Mouse (Mus musculus): ENCODE measurements at regions not wholly inside any gene's neighbourhood (a gene's known extent, or its start where the extent isn't known, plus 50 kb on each side); places are given as distances from the start of the nearest gene placed in this dataset.

GRCm38 (mm10) chr1:119252403-119252802 lies 169.6 kb downstream of the Inhbb start:
- no peak overlapping the region for H3K9ac ChIP-seq
- no peaks in the 10 kb centered on the region for H3K9me3 ChIP-seq
- 85% methylated on average over 6 of the region's 6 CpGs for WGBS
- no peak overlapping the region for H3K4me2 ChIP-seq
- no peak overlapping the region for H3K27ac ChIP-seq
- no peak overlapping the region for H3K4me3 ChIP-seq (replicated peaks)
- H3K4me1 ChIP-seq: no peaks in the 10 kb centered on the region
- no peaks in the 10 kb centered on the region for H3K36me3 ChIP-seq
- H3K27me3 ChIP-seq (replicated peaks): no peaks in the 10 kb centered on the region
- ATAC-seq (ENCODE audit: insufficient read depth, low FRiP score, low read depth): no peak

GRCm38 (mm10) chr1:119251741-119252140 lies 170.3 kb downstream of the Inhbb start:
- Histone ChIP-seq H3K9ac (no peak overlapping the region), H3K27ac (no peak overlapping the region), H3K4me3 (replicated peaks) (no peak overlapping the region), H3K4me2 (no peak overlapping the region), H3K9me3 (no peaks in the 10 kb centered on the region), H3K27me3 (replicated peaks) (no peaks in the 10 kb centered on the region), H3K4me1 (no peaks in the 10 kb centered on the region), H3K36me3 (no peaks in the 10 kb centered on the region)
- ATAC-seq (ENCODE audit: insufficient read depth, low FRiP score, low read depth): no peak
- WGBS: 89% methylated on average over 5 of the region's 5 CpGs

GRCm38 (mm10) chr1:119248776-119249495 lies 173.1 kb downstream of the Inhbb start:
- Histone ChIP-seq H3K4me1 (no peaks in the 10 kb centered on the region), H3K36me3 (no peaks in the 10 kb centered on the region), H3K9ac (no peak overlapping the region), H3K4me2 (no peak overlapping the region), H3K4me3 (replicated peaks) (no peak overlapping the region), H3K27ac (no peak overlapping the region), H3K9me3 (no peaks in the 10 kb centered on the region), H3K27me3 (replicated peaks) (no peaks in the 10 kb centered on the region)
- ATAC-seq (ENCODE audit: insufficient read depth, low FRiP score, low read depth): no peak
- 81% methylated on average over 5 of the region's 5 CpGs for WGBS

- no peak overlapping the region for H3K4me3 ChIP-seq (replicated peaks)
- no peak overlapping the region for H3K4me2 ChIP-seq
- no peak overlapping the region for H3K9ac ChIP-seq
- H3K27ac ChIP-seq: no peak overlapping the region
- H3K36me3 ChIP-seq: no peaks in the 10 kb centered on the region
- WGBS: 59% methylated on average over 3 of the region's 3 CpGs
- ATAC-seq (ENCODE audit: insufficient read depth, low FRiP score, low read depth): no peak
- no peaks in the 10 kb centered on the region for H3K9me3 ChIP-seq
- H3K27me3 ChIP-seq (replicated peaks): no peaks in the 10 kb centered on the region
- no peaks in the 10 kb centered on the region for H3K4me1 ChIP-seq
Measured at GRCm38 (mm10) chr1:119247117-119247516, 174.9 kb downstream of the Inhbb start.

- H3K36me3 ChIP-seq: no peaks in the 10 kb centered on the region
- no peak overlapping the region for H3K9ac ChIP-seq
- WGBS: 46% methylated on average over 10 of the region's 10 CpGs
- H3K27me3 ChIP-seq (replicated peaks): no peaks in the 10 kb centered on the region
- H3K9me3 ChIP-seq: no peaks in the 10 kb centered on the region
- ATAC-seq (ENCODE audit: insufficient read depth, low FRiP score, low read depth): no peak
- H3K4me2 ChIP-seq: no peak overlapping the region
- no peak overlapping the region for H3K4me3 ChIP-seq (replicated peaks)
- H3K4me1 ChIP-seq: no peaks in the 10 kb centered on the region
- H3K27ac ChIP-seq: no peak overlapping the region
Measured at GRCm38 (mm10) chr1:119238463-119238862, 183.6 kb downstream of the Inhbb start.

- Histone ChIP-seq H3K36me3 (no peaks in the 10 kb centered on the region), H3K9ac (no peak overlapping the region), H3K9me3 (no peaks in the 10 kb centered on the region), H3K4me2 (no peak overlapping the region), H3K27ac (no peak overlapping the region), H3K27me3 (replicated peaks) (no peaks in the 10 kb centered on the region), H3K4me3 (replicated peaks) (no peak overlapping the region), H3K4me1 (no peaks in the 10 kb centered on the region)
- 30% methylated on average over 3 of the region's 3 CpGs for WGBS
- ATAC-seq (ENCODE audit: insufficient read depth, low FRiP score, low read depth): no peak
Measured at GRCm38 (mm10) chr1:119236787-119237186, 183.4 kb upstream of the Gli2 start.

- WGBS: 72% methylated on average over 9 of the region's 9 CpGs
- no peak overlapping the region for H3K4me3 ChIP-seq (replicated peaks)
- no peak overlapping the region for H3K9ac ChIP-seq
- ATAC-seq (ENCODE audit: insufficient read depth, low FRiP score, low read depth): no peak
- no peaks in the 10 kb centered on the region for H3K4me1 ChIP-seq
- H3K36me3 ChIP-seq: no peaks in the 10 kb centered on the region
- H3K27me3 ChIP-seq (replicated peaks): no peaks in the 10 kb centered on the region
- H3K9me3 ChIP-seq: no peaks in the 10 kb centered on the region
- no peak overlapping the region for H3K4me2 ChIP-seq
- no peak overlapping the region for H3K27ac ChIP-seq
Measured at GRCm38 (mm10) chr1:119234449-119234848, 181.0 kb upstream of the Gli2 start.

GRCm38 (mm10) chr1:119226996-119227395 lies 173.6 kb upstream of the Gli2 start:
- no peak overlapping the region for H3K27ac ChIP-seq
- H3K4me2 ChIP-seq: no peak overlapping the region
- no peak overlapping the region for H3K9ac ChIP-seq
- H3K9me3 ChIP-seq: no peaks in the 10 kb centered on the region
- ATAC-seq (ENCODE audit: insufficient read depth, low FRiP score, low read depth): no peak
- no peaks in the 10 kb centered on the region for H3K36me3 ChIP-seq
- H3K4me1 ChIP-seq: no peaks in the 10 kb centered on the region
- H3K4me3 ChIP-seq (replicated peaks): no peak overlapping the region
- WGBS: 77% methylated on average over 2 of the region's 2 CpGs
- H3K27me3 ChIP-seq (replicated peaks): no peaks in the 10 kb centered on the region

- no peaks in the 10 kb centered on the region for H3K36me3 ChIP-seq
- ATAC-seq (ENCODE audit: insufficient read depth, low FRiP score, low read depth): no peak
- H3K27ac ChIP-seq: no peak overlapping the region
- no peaks in the 10 kb centered on the region for H3K4me1 ChIP-seq
- H3K4me2 ChIP-seq: no peak overlapping the region
- no peaks in the 10 kb centered on the region for H3K9me3 ChIP-seq
- 85% methylated on average over 8 of the region's 8 CpGs for WGBS
- H3K4me3 ChIP-seq (replicated peaks): no peak overlapping the region
- no peaks in the 10 kb centered on the region for H3K27me3 ChIP-seq (replicated peaks)
- H3K9ac ChIP-seq: no peak overlapping the region
Measured at GRCm38 (mm10) chr1:119223876-119224275, 170.5 kb upstream of the Gli2 start.

GRCm38 (mm10) chr1:119221901-119222300 lies 168.5 kb upstream of the Gli2 start:
- H3K27ac ChIP-seq: no peak overlapping the region
- no peak for ATAC-seq (ENCODE audit: insufficient read depth, low FRiP score, low read depth)
- H3K36me3 ChIP-seq: no peaks in the 10 kb centered on the region
- no peak overlapping the region for H3K4me2 ChIP-seq
- WGBS: 83% methylated on average over 6 of the region's 6 CpGs
- H3K4me3 ChIP-seq (replicated peaks): no peak overlapping the region
- H3K4me1 ChIP-seq: no peaks in the 10 kb centered on the region
- no peaks in the 10 kb centered on the region for H3K27me3 ChIP-seq (replicated peaks)
- H3K9ac ChIP-seq: no peak overlapping the region
- H3K9me3 ChIP-seq: no peaks in the 10 kb centered on the region

- ATAC-seq (ENCODE audit: insufficient read depth, low FRiP score, low read depth): no peak
- Histone ChIP-seq H3K4me2 (no peak overlapping the region), H3K36me3 (no peaks in the 10 kb centered on the region), H3K9me3 (no peaks in the 10 kb centered on the region), H3K4me3 (replicated peaks) (no peak overlapping the region), H3K27me3 (replicated peaks) (no peaks in the 10 kb centered on the region), H3K27ac (no peak overlapping the region), H3K9ac (no peak overlapping the region), H3K4me1 (no peaks in the 10 kb centered on the region)
- 78% methylated on average over 7 of the region's 7 CpGs for WGBS
Measured at GRCm38 (mm10) chr1:119221012-119221411, 167.6 kb upstream of the Gli2 start.

GRCm38 (mm10) chr1:119219817-119220216 lies 166.4 kb upstream of the Gli2 start:
- H3K4me2 ChIP-seq: no peak overlapping the region
- H3K36me3 ChIP-seq: no peaks in the 10 kb centered on the region
- ATAC-seq (ENCODE audit: insufficient read depth, low FRiP score, low read depth): no peak
- H3K9me3 ChIP-seq: no peaks in the 10 kb centered on the region
- H3K4me1 ChIP-seq: no peaks in the 10 kb centered on the region
- H3K9ac ChIP-seq: no peak overlapping the region
- H3K27me3 ChIP-seq (replicated peaks): no peaks in the 10 kb centered on the region
- H3K4me3 ChIP-seq (replicated peaks): no peak overlapping the region
- no peak overlapping the region for H3K27ac ChIP-seq
- WGBS: 71% methylated on average over 10 of the region's 10 CpGs

- H3K9me3 ChIP-seq: no peaks in the 10 kb centered on the region
- peak; percentile 33; the same call in 1 of the 2 replicates for ATAC-seq (ENCODE audit: insufficient read depth, low FRiP score, low read depth)
- H3K4me2 ChIP-seq: no peak overlapping the region
- H3K27me3 ChIP-seq (replicated peaks): no peaks in the 10 kb centered on the region
- no peak overlapping the region for H3K27ac ChIP-seq
- H3K9ac ChIP-seq: no peak overlapping the region
- WGBS: 33% methylated on average over 4 of the region's 4 CpGs
- no peaks in the 10 kb centered on the region for H3K36me3 ChIP-seq
- H3K4me1 ChIP-seq: no peaks in the 10 kb centered on the region
- no peak overlapping the region for H3K4me3 ChIP-seq (replicated peaks)
Measured at GRCm38 (mm10) chr1:119217387-119217786, 164.0 kb upstream of the Gli2 start.
